Mouse (Mus musculus) T-cell, adult 66 days (primary cell): Measurements from ENCODE around the gene Pcsk1. TPM values are rescaled to one million over a fixed set of nuclear protein-coding genes. Genes with fewer than 3 reads are reported as not detected.

Source experiments
- total RNA-seq, 2 experiments: library from RNA; stranded (reverse); gene quantifications; 3 replicates in 1 of 2; 4 replicates in 1 of 2; pipeline ENCODE4 v1.2.4; 2023

The Pcsk1 gene
- 1 to 10 TPM in 1 of 2 experiments, under 1 TPM in 1; 0.67 to 2.2 TPM for total RNA-seq

GRCm38 (mm10) chr13:75089721-75090410 lies at the start of gene Pcsk1:
Pcsk1 (plus strand) TSS chr13:75089826.

